Mouse (Mus musculus) cerebellum, postnatal 36 days (tissue): ENCODE results near the gene Nhlrc1.

Experiments used
- DNase-seq, 2 experiments: peaks; one replicate each; pipeline ENCODE4 v3.0.0; 2021 to 2022; ENCODE audit warnings: mixed read lengths in 2 of 2

The Nhlrc1 gene

GRCm38 (mm10) chr13:46999498-46999897, 15.2 kb downstream of the Nhlrc1 start:
- no peak for DNase-seq

- no peak for DNase-seq
Observed at GRCm38 (mm10) chr13:46997355-46997754, 17.3 kb downstream of the Nhlrc1 start.

- peak; percentile 59 to 66 for DNase-seq
Observed at GRCm38 (mm10) chr13:46993274-46993551, 21.4 kb downstream of the Nhlrc1 start.

- DNase-seq, result peak; percentile 54 to 56
Observed at GRCm38 (mm10) chr13:46992516-46993273, 22.0 kb downstream of the Nhlrc1 start.

GRCm38 (mm10) chr13:46990376-46991011, 24.2 kb downstream of the Nhlrc1 start:
- peak; percentile 34 to 43 for DNase-seq

GRCm38 (mm10) chr13:46987941-46988340, 26.7 kb downstream of the Nhlrc1 start:
- no peak for DNase-seq

- no peak for DNase-seq
Observed at GRCm38 (mm10) chr13:46986208-46986607, 28.4 kb downstream of the Nhlrc1 start.

GRCm38 (mm10) chr13:46983878-46984277, 30.8 kb downstream of the Nhlrc1 start:
- no peak for DNase-seq

GRCm38 (mm10) chr13:46979836-46980490, 34.7 kb downstream of the Nhlrc1 start:
- no peak for DNase-seq

GRCm38 (mm10) chr13:46976532-46976931, 38.1 kb downstream of the Nhlrc1 start:
- no peak for DNase-seq

- DNase-seq, result no peak
Observed at GRCm38 (mm10) chr13:46975930-46976329, 38.7 kb downstream of the Nhlrc1 start.

- no peak for DNase-seq
Observed at GRCm38 (mm10) chr13:46975031-46975551, 39.6 kb downstream of the Nhlrc1 start.

- no peak for DNase-seq
Observed at GRCm38 (mm10) chr13:46970286-46970945, 44.2 kb downstream of the Nhlrc1 start.

- DNase-seq, result no peak
Observed at GRCm38 (mm10) chr13:46968626-46969025, 46.0 kb downstream of the Nhlrc1 start.

- DNase-seq, result no peak
Observed at GRCm38 (mm10) chr13:46967308-46967707, 47.3 kb downstream of the Nhlrc1 start.
